Mouse (Mus musculus) testis, adult 2 months (tissue): ENCODE data around the gene Tmem81. TPM values are rescaled to one million over a fixed set of nuclear protein-coding genes. Genes with fewer than 3 reads are reported as not detected.

Source experiments
- H3K27ac ChIP-seq: fragments of 200-500 bp; 2 replicates; pipeline ENCODE4 v1.5.1; 2012; ENCODE audit warnings: low read depth, low read length; ENCODE audit not compliant: control insufficient read depth, insufficient read depth
- H3K27me3 ChIP-seq: fragments of 200-500 bp; 2 replicates; pipeline ENCODE4 v1.6.1; 2012; ENCODE audit warnings: mild to moderate bottlenecking, low read length, moderate library complexity; ENCODE audit not compliant: control insufficient read depth, insufficient read depth
- H3K36me3 ChIP-seq: fragments of 200-500 bp; 2 replicates; pipeline ENCODE4 v1.6.1; 2012; ENCODE audit warnings: mild to moderate bottlenecking, low read length; ENCODE audit not compliant: control insufficient read depth, insufficient read depth
- H3K4me1 ChIP-seq: fragments of 200-500 bp; 2 replicates; pipeline ENCODE4 v1.6.1; 2012; ENCODE audit warnings: low read length; ENCODE audit not compliant: control insufficient read depth, insufficient read depth
- H3K4me3 ChIP-seq: fragments of 200-500 bp; 2 replicates; pipeline ENCODE4 v1.5.1; 2012; ENCODE audit warnings: low read depth, mild to moderate bottlenecking, low read length, moderate library complexity, mixed read lengths; ENCODE audit not compliant: control insufficient read depth
- CTCF ChIP-seq: fragments of 200-500 bp; IDR thresholded peaks from 2 replicates; pipeline ENCODE4 v1.5.1; 2012; ENCODE audit warnings: low read depth, mild to moderate bottlenecking, inconsistent platforms, low read length, moderate library complexity; ENCODE audit not compliant: control insufficient read depth, insufficient read depth, insufficient replicate concordance
- POLR2A ChIP-seq: fragments of 200-500 bp; IDR thresholded peaks from 2 replicates; pipeline ENCODE4 v1.6.1; 2012; ENCODE audit warnings: low read depth, mild to moderate bottlenecking, inconsistent platforms, low read length, moderate library complexity; ENCODE audit not compliant: control insufficient read depth
- polyA plus RNA-seq: library from polyadenylated mRNA; depleted of rRNA; stranded (reverse); fragments of >200 nt; gene quantifications from 2 replicates; pipeline ENCODE4 v1.2.3, GENCODE M21; 2012; rRNA removed

Gene Tmem81
- polyA plus RNA-seq, 1 experiment, result 24.6 TPM

DNA sequence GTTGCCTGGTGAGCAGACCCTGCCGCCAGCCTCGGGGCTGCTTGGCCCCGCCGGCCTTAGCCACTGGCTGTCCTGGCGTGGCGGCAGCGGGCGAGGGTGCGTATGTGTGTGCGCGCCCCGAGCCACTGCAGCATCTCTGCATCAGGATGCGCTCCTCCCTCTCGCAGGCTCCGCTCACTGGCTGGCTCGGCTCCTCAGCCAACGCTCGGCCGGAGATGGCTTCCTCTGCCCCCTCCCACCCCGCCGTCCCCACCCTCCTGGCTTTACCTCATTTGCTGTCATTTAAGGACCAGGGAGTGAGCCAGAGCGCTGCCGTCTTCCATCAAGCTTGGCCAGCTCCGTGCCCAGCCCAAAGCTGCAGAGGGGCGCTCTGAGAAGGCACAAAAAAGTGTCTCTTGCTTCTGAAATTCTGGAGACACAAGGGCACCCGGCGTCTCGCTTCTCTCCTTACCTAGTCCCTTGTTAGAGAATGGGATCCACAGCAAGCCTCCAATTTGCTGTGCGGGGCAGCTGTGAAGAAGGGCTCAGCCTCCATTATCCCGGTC, 36.8 kb downstream of the Tmem81 start, which contains the start of gene Cntn2:
TSS of gene Cntn2 (minus strand) at position 495 of the 545 bp plus-strand sequence.
- Histone ChIP-seq H3K27me3 (no peaks in the 10 kb centered on the region), H3K36me3 (no peaks in the 10 kb centered on the region), H3K27ac (no peak within 1 kb of the TSS), H3K4me3 (no peak within 1 kb of the TSS), H3K4me1 (no peaks in the 10 kb centered on the region)
- TF ChIP-seq POLR2A, result no peak
- no peak for TF ChIP-seq CTCF

DNA sequence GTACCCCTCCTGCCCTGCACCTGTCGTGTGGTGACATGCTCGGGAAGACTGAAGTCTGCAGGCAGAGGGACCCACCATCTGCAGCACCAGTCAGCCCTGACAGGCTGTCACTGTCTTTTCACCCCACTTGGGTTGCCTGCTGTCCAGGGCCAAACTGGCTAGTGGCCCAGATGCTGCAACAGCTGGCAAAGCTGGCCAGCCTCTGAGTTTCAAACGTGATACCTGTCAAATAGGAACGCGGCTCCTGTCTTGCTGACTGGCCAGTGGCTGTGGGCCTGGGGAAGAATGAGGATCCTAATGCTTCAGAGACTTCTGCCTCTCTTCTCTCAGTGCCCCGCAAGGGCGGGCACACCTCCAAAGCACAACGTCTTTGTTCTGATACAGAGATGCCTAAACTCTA, 37.8 kb downstream of the Tmem81 start:
- Histone ChIP-seq H3K27me3 (no peaks in the 10 kb centered on the region), H3K4me3 (no peak overlapping the region), H3K36me3 (no peaks in the 10 kb centered on the region), H3K27ac (no peak overlapping the region), H3K4me1 (no peaks in the 10 kb centered on the region)
- TF ChIP-seq POLR2A (no peak), CTCF (no peak)

DNA sequence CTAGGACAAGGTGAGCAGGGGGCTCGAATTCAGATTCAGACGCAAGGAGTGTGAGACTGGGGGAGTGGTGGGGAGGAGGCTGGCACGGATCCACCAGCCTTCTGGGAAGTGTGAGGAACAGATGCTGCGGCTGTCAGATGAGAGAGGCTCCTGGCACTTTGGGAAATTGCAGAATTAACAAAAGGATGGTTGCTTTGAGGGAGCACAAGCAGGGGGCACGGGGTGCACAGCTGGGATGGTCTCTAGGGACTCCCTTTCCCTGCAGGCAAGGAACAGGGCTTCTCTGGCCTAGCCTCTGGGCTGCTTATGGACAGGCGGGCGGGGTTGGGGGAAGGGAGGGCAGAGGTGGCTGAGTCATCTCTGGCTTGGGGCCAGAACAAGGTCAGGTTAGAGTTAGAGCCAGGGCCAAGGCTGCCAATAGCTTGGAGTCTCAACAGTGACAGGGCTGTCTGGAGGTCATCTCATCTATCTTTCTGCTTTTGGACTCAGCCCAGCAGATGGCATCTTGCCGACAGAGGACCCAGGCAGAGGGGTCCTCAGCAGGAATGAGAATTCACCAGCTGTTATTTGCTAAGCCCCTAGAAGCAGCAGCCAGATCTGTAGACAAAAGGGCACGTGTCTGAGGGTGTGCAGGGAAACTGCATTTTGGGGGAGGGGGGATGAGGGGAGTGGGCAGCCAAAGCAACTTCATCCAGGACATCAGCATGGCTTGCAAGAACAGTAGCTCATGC, 52.0 kb downstream of the Tmem81 start:
- TF ChIP-seq CTCF (no peak), POLR2A (no peak)
- H3K4me3 ChIP-seq, result no peak overlapping the region
- H3K27me3 ChIP-seq, result no peaks in the 10 kb centered on the region
- no peak overlapping the region for H3K27ac ChIP-seq
- no peaks in the 10 kb centered on the region for H3K36me3 ChIP-seq
- no peaks in the 10 kb centered on the region for H3K4me1 ChIP-seq

Other genes with a start within 250 kb of the Tmem81 start
- gene Klhdc8a, start 207.6 kb upstream of the Tmem81 start, polyA plus RNA-seq, result 0.69 and 0.70 TPM in 2 replicates
- 3.1 and 4.7 TPM in 2 replicates for gene Nuak2, start 190.1 kb upstream of the Tmem81 start, polyA plus RNA-seq
- gene Tmcc2, start 114.9 kb upstream of the Tmem81 start, polyA plus RNA-seq, result 1.7 and 1.8 TPM in 2 replicates
- gene Dstyk, start 88.7 kb upstream of the Tmem81 start, polyA plus RNA-seq, result 3.3 and 3.7 TPM in 2 replicates
- gene Rbbp5, start 28.9 kb upstream of the Tmem81 start, polyA plus RNA-seq, result 6.7 and 9.1 TPM in 2 replicates
- gene Cntn2, start 37.0 kb downstream of the Tmem81 start, polyA plus RNA-seq, result 0.02 TPM in 1 of 2 replicates, not detected in the other
- gene Nfasc, start 235.6 kb downstream of the Tmem81 start, polyA plus RNA-seq, result 0.43 and 0.49 TPM in 2 replicates